In genomic region chr2:58595350-58595749, GRCm38 (mm10) we compare ENCODE assay signal across 10 mouse cellular contexts. TPM values are rescaled to one million over a fixed set of nuclear protein-coding genes. Genes with fewer than 3 reads are reported as not detected.
DNase-seq lines count a peak whose midpoint lies in the region; ATAC-seq and TF ChIP-seq lines count a peak whose summit lies in the region.
"Had no signal": no experiment of that assay in that cellular context is flagged by ENCODE, and none has a peak within 500 bp of the region (broad histone marks: within the 10 kb centered on the region; RNA-seq: fewer than 3 reads in every experiment).

No protein-coding gene starts in this region.

- H3K9me3 ChIP-seq in lung, embryonic 14.5 days (ENCODE audit: low read depth, low read length) = no peaks in the 10 kb centered on the region
- H3K9me3 ChIP-seq in stomach, embryonic 14.5 days (ENCODE audit: control insufficient read depth, low read depth, low read length) = no peaks in the 10 kb centered on the region

- H3K9ac ChIP-seq in lung, embryonic 14.5 days = no peak overlapping the region
- no peak overlapping the region for H3K9ac ChIP-seq in stomach, embryonic 14.5 days (replicated peaks; ENCODE audit: low read depth, low read length)

- H3K36me3 ChIP-seq in lung, embryonic 14.5 days (ENCODE audit: insufficient read depth) = no peaks in the 10 kb centered on the region
- no peaks in the 10 kb centered on the region for H3K36me3 ChIP-seq in stomach, embryonic 14.5 days (ENCODE audit: control insufficient read depth, insufficient read depth, low read length)

- H3K4me3 ChIP-seq in lung, embryonic 14.5 days (ENCODE audit: low read depth, low read length) = no peak overlapping the region
- H3K4me3 ChIP-seq in stomach, embryonic 14.5 days (ENCODE audit: low read depth, low read length) = no peak overlapping the region

- intact Hi-C loops in heart, postnatal 25 days (cut with DNase I) = loop anchor here (10.0 kb wide), 1 partner anchor 69 kb away; no protein-coding TSS in a partner anchor
- intact Hi-C loops in heart, postnatal 10 days (cut with DNase I) = no loop called here
- intact Hi-C loops in left cerebral cortex, postnatal 36 days (cut with DNase I) = no loop called here

- no peak overlapping the region for H3K4me2 ChIP-seq in lung, embryonic 14.5 days
- H3K4me2 ChIP-seq in stomach, embryonic 14.5 days (replicated peaks; ENCODE audit: low read depth, low read length) = no peak overlapping the region

- 23% methylated on average over 9 of the region's 9 CpGs for WGBS in lung, embryonic 14.5 days
- WGBS in stomach, embryonic 14.5 days = 38% methylated on average over 9 of the region's 9 CpGs

- no peak for TF ChIP-seq CTCF in lung, embryonic 14.5 days (IDR thresholded peaks at IDR 0.05; ENCODE audit: low read depth)

- H3K4me1 ChIP-seq in lung, embryonic 14.5 days (ENCODE audit: insufficient read depth) = peaks cover 4% of the 10 kb centered on the region; the same call in 1 of the 2 replicates
- H3K4me1 ChIP-seq in stomach, embryonic 14.5 days (ENCODE audit: control insufficient read depth, insufficient read depth, low read length) = peaks cover 7% of the 10 kb centered on the region

- ATAC-seq in lung, embryonic 14.5 days (ENCODE audit: insufficient read depth) = 0 out of 2 replicates have a peak, but pooled peaks have one; percentile 22
- ATAC-seq in stomach, embryonic 14.5 days (ENCODE audit: insufficient number of reproducible peaks, insufficient read depth, low FRiP score, low read depth) = no peak

- H3K27me3 ChIP-seq in lung, embryonic 14.5 days (ENCODE audit: insufficient read depth, low read length) = no peaks in the 10 kb centered on the region
- H3K27me3 ChIP-seq in stomach, embryonic 14.5 days (ENCODE audit: control insufficient read depth, insufficient read depth, low read length) = no peaks in the 10 kb centered on the region

- peak overlapping the region; percentile 61; the same call in 1 of the 2 replicates for H3K27ac ChIP-seq in lung, embryonic 14.5 days (ENCODE audit: low read depth)
- peak overlapping the region; percentile 69; the same call in 1 of the 2 replicates for H3K27ac ChIP-seq in stomach, embryonic 14.5 days (ENCODE audit: low read length)

- DNase-seq in heart, adult 8-10 months (ENCODE audit: low spot score) = peak; percentile 6
- no peak for DNase-seq in heart, postnatal 25 days (ENCODE audit: low spot score)
- DNase-seq in lung, embryonic 14.5 days = peak; percentile 66
- DNase-seq in lung, postnatal 25 days (ENCODE audit: low spot score) = no peak
- peak; percentile 28 to 33 for DNase-seq in heart, postnatal 10 days
- no peak for DNase-seq in left cerebral cortex, postnatal 36 days (ENCODE audit: low spot score in 2 of 2)
- DNase-seq in embryo, embryonic 9.5 days (ENCODE audit: extremely low spot score) = no peak
- DNase-seq: cerebellum, postnatal 36 days; kidney, postnatal 10 days had no signal

RNA-seq across cellular contexts. Expression of gene Upp2, which starts 28.3 kb away (rescaled TPM):
- total RNA-seq in heart, adult 8-10 months (2022) = 1 to 10 TPM; 1.9 to 4.7 (median 3.3) TPM
- 1 to 10 TPM; 3.1 to 3.8 TPM for total RNA-seq in heart, postnatal 25 days (2021)
- polyA plus RNA-seq in lung, embryonic 14.5 days (2014; fragmentation: Nextera tagmentation; extraction: Ambion mirVana) = 7.0 and 8.6 TPM in 2 replicates
- 1 to 10 TPM; 1.8 to 2.6 TPM for total RNA-seq in heart, postnatal 10 days (2021)
- polyA plus RNA-seq in stomach, embryonic 14.5 days (2014; fragmentation: Nextera tagmentation; extraction: Ambion mirVana) = 9.2 and 11.6 TPM in 2 replicates
- total RNA-seq in left cerebral cortex, postnatal 36 days (2021) = 10 to 100 TPM; 28.9 to 35.9 TPM

RNA-seq across cellular contexts. Expression of gene Acvr1, which starts 28.4 kb away (rescaled TPM):
- total RNA-seq in heart, adult 8-10 months (2022) = 10 to 100 TPM; 14.2 to 17.0 (median 15.0) TPM
- total RNA-seq in heart, postnatal 25 days (2021) = 10 to 100 TPM; 16.0 to 19.5 TPM
- 6.5 and 7.4 TPM in 2 replicates for polyA plus RNA-seq in lung, embryonic 14.5 days (2014; fragmentation: Nextera tagmentation; extraction: Ambion mirVana)
- 10 to 100 TPM; 24.2 to 31.8 TPM for total RNA-seq in heart, postnatal 10 days (2021)
- 9.5 and 10.5 TPM in 2 replicates for polyA plus RNA-seq in stomach, embryonic 14.5 days (2014; fragmentation: Nextera tagmentation; extraction: Ambion mirVana)
- total RNA-seq in left cerebral cortex, postnatal 36 days (2021) = 10 to 100 TPM; 31.0 to 31.3 TPM

Comparison
In these comparisons a context has a peak if more than half of its experiments do, and no peak if none do; other contexts are left out.
1. DNase-seq: peak in heart, adult 8-10 months (single experiment), lung, embryonic 14.5 days (single experiment) and heart, postnatal 10 days (2 of 2); none in heart, postnatal 25 days (single experiment), lung, postnatal 25 days (single experiment), left cerebral cortex, postnatal 36 days (0 of 2) and embryo, embryonic 9.5 days (single experiment).
2. RNA of gene Upp2, which starts 28.3 kb away (total RNA-seq): 28.9 to 35.9 TPM in left cerebral cortex, postnatal 36 days; 3.1 to 3.8 TPM in heart, postnatal 25 days, 1.9 to 4.7 TPM in heart, adult 8-10 months and 1.8 to 2.6 TPM in heart, postnatal 10 days; every median in the first group is over 4 times any median in the second.